Mouse (Mus musculus) B cell, adult 2 months (primary cell): Measurements from ENCODE around the gene Bsn.

ENCODE experiments used
- DNase-seq, 2 experiments: peaks; one replicate each; pipeline ENCODE4 v3.0.0; 2022

Gene Bsn

DNA sequence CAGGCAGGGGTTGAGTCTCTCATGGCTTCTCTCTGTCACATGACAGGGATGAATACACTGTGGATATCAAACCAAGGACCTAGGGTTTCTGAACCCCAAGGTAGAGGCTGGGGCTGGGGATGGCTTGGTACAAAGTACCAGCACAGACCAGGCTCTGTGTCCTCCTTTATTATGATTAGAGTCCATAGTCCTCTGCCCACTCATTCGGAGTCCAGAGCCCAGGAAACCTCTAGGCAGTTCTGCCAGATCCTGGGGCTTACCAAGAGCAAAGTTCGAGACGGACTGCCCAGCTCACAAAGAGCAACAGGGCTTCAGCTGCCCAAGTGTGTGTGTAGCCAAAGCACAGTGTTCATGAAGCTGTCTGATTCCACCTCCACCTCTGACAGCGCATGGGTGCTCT lies 104.9 kb downstream of the Bsn start:
- DNase-seq: no peak

GRCm38 (mm10) chr9:108083561-108083960 lies 106.6 kb downstream of the Bsn start:
- DNase-seq: no peak

DNA sequence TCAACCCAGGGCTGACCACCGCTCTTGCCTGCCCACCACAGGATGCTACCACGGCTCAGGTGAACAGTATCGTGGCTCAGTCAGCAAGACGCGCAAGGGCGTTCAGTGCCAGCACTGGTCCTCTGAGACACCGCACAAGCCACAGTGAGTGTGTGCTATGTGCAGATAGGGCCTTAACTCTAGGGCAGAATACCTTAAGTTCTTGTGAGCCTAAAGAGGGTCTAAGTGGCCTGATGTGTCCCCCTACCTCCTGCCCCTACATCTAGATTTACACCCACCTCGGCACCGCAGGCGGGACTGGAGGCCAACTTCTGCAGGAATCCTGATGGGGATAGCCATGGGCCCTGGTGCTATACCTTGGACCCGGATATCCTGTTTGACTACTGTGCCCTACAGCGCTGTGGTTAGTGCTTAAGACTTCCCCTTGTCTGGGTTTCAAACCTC lies 107.2 kb downstream of the Bsn start, which contains the start of gene Rnf123:
TSS of gene Rnf123 (minus strand) at position 359 of the 444 bp plus-strand sequence.
- DNase-seq: peak; percentile 36 to 41

GRCm38 (mm10) chr9:108082549-108082948 lies 107.6 kb downstream of the Bsn start:
- DNase-seq: no peak

GRCm38 (mm10) chr9:108080168-108080567 lies 110.0 kb downstream of the Bsn start, which contains the start of gene Mst1:
Gene Mst1 (plus strand): TSS chr9:108080436.
- no peak for DNase-seq

GRCm38 (mm10) chr9:108073141-108073930 lies 116.8 kb downstream of the Bsn start:
- no peak for DNase-seq

DNA sequence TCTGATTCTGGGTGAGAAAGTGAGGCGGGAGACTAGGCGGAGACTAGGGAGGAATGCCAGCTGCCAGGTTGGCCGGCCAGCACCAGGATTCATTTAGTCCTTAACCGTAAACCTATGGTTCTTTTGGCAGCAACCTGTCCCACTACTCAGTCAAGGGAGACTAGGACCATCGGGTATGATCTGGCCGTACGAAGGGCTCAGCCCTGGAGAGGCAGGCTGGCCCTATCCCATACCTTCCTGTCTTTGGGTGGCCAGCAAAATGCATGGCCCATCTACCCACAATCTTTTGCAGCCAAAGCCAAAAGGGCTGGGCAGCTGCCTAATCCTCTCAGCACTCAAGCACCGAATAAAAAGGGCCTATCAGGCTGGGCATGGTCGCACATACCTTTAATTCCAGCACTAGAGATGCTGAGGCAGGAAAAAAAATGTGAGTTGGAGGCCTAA lies 117.7 kb downstream of the Bsn start:
- no peak for DNase-seq

GRCm38 (mm10) chr9:108071801-108072200 lies 118.4 kb downstream of the Bsn start:
- no peak for DNase-seq

DNA sequence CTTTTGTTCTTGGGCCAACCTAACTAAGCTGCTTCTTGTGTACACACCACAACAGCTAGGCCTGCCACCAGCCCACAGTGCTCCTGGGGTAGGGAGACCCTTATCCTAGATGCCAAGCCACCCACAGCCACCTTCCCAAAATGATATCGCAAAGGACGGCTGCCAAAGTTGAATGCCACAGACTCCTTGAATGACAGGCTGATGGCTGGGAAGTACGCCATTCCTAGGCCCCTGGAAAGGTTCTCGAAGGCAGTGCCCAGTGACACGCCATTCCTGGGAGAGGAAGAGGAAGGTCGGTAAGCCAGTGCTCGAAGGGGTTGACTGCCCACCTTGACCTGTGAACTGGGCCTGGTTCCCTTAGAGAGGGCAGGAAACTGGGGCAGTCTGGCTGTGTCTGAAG lies 120.7 kb downstream of the Bsn start:
- no peak for DNase-seq

GRCm38 (mm10) chr9:108069007-108069406 lies 121.2 kb downstream of the Bsn start:
- no peak for DNase-seq

DNA sequence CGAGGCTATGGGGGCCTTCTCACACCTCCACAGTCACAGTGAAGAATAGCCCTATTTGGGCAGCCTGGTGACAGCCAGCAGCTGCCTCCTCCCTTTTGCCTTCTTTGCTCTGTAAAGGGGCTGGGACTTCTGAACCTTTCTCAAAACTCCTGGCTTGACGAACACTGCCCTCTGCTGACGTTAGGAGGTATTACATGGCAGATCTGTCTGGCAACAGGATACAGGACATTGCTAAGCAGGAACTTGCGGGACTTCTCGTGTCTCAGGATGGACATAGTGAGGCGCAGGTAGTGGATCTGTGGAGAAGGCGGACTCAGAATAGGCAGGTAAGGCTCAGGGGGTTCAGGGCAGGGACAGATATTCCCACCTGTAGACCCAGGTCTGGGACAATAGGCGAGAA lies 122.3 kb downstream of the Bsn start:
- peak; percentile 88 for DNase-seq

DNA sequence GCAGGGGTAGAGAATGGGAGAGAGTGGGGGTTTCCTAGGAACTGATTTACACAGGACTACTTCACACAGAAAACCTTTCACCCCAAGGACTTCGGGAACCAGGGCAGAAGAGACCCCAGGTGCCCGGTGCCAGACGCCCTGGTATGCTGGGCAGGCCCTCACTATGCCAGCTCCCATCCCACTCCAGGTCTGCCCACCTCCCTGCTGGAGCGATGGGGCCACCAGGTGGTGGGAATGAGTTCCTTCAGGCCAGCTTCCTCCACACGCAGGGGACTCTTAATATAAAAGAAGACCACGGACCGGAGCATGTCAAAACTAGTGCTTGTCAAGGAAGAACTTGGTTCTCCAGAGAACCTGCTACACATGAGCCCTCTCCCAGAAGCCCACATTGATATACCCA lies 123.0 kb downstream of the Bsn start:
- no peak for DNase-seq

GRCm38 (mm10) chr9:108065491-108066011 lies 124.6 kb downstream of the Bsn start:
- peak; percentile 59 to 69 for DNase-seq

DNA sequence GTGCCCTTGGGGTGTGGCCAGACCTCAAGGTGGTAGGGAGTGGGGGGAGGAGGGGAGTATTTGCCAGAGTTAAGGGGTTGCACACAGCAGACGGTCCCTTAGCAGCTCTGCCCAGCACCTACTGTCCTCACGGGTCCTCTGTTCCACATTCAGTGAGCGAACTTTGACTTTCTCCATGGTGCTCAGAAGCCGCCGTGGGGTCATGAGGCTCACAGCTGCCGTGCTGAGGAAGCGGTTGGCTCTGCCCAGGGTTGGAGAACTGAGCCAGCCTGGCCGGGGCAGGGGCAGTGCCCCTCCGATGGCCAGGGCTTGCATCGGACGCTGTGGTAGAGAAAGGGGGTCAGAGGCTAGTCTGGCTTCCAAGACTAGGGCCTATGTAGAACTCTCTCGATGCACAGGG lies 126.8 kb downstream of the Bsn start:
- no peak for DNase-seq

GRCm38 (mm10) chr9:108062142-108062541 lies 128.0 kb downstream of the Bsn start:
- no peak for DNase-seq

GRCm38 (mm10) chr9:108058291-108058690 lies 131.9 kb downstream of the Bsn start:
- DNase-seq: no peak

GRCm38 (mm10) chr9:108057262-108057562 lies 133.0 kb downstream of the Bsn start:
- no peak for DNase-seq

DNA sequence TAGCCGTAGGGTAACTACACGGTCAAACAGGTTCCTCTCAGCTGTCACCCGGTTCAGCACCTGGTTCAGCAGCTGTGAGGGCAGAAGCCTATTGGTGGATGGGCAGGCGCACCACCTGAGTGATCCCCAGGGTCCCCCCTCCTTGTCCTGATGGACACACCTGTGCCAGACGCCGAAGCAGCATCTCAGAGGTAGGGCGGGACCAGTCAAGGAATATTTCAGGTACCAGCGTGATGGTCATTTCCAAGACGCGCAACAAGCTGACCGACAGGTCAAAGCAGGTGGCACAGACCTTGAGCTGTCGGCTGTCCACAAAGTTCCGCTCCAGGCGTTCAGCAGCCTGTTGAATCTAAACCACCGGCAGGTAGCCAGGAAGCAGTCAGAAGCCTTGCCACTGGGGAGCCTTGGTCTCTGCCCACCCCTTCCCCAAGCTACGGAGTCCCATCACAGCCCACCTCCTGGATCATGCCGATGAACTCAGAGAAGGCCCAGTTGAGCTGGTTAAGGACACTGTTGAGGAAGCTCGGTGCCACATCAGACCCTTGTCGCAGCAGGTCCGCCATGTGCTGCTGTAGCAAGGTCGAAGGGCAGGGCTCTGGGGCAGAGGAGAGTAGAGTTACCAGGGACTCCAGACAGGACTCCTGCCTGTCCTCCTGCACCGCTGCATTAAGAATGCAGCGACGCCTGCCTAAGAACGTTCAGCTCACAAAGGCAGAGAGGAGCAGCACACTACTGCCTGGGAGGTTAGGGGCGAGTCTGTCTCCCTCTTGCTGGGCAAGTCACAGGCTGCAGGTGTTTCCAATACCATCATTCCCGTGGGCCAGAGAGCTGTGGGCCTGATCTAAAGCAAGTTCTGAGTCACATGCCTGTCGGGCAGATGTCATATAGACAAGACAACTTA lies 133.6 kb downstream of the Bsn start:
- no peak for DNase-seq

DNA sequence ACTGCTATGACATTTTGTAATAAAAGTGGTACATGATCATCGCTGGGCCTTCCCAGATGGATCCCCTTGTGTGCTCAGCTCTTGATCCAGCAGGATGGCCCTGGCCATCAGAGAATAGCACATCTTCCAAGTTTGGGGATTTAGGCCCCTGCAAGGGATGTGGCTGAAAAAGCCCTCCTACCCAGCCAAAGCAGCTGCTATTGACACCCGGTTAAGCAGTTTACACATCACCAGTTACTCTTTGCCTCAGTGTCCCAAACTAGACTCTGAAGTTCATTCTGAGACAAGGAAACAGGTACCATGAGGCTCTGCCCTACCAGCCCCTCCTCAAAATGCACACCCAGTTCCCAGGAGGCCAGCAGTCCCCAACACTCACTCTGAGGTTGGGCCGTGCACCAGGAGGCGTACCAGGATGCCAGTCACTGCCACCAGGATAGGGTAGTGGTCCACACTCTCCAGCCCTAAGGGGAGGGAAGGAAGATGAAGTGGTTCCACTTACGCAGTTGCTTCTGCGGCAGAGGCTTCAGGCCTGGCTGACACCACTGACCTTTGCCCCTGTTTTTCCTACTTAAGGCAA lies 134.4 kb downstream of the Bsn start:
- no peak for DNase-seq

DNA sequence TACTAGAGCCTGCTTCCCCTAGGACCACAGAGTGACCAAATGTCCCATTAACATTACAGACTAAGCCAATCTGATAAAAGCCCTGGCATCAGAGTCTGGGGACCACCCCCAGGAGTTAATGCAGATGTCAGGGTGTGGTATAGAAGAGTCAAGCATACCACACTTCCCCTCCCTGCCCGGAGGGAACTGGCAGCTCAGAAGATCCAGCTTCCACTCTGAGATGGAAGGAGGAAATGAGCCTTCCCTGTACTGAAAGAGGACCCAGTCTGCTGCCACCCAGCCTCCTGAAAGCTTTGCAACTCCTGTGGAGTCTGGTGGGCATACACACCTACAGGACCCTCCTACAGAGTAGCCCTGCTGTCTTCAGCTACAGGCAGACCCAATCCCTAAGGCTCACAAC lies 135.1 kb downstream of the Bsn start:
- no peak for DNase-seq

DNA sequence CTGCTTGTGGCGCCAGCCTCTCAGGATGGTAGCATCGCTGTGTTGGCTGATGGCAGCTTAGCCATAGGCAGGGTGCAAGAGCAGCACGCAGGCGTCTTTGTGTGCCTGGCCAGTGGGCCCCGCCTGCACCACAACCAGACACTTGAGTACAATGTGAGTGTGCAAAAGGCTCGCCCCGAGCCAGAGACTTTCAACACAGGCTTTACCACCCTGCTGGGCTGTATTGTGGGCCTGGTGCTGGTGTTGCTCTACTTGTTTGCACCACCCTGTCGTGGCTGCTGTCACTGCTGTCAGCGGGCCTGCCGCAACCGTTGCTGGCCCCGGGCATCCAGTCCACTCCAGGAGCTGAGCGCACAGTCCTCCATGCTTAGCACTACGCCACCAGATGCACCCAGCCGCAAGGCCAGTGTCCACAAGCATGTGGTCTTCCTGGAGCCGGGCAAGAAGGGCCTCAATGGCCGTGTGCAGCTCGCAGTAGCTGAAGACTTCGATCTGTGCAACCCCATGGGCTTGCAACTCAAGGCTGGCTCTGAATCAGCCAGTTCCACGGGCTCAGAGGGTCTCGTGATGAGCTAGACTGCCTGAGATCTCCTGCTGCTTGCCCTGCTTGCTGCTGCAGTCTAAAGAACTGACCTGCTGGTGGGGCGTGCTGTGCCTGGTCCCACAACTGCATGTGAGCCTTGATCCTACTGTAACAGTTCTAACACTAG lies 135.7 kb downstream of the Bsn start:
- DNase-seq: no peak

GRCm38 (mm10) chr9:108053665-108054225 lies 136.4 kb downstream of the Bsn start:
- no peak for DNase-seq
